Mouse (Mus musculus): ENCODE results near the gene Slc15a5.

- TF ChIP-seq CTCF (IDR thresholded peaks at IDR 0.05; ENCODE audit: low read depth, low read length) (no peak), POLR2A (IDR thresholded peaks at IDR 0.05; ENCODE audit: insufficient read depth, low read length) (no peak)
These were observed 67.8 kb downstream of the Slc15a5 start for GRCm38 (mm10) chr6:138011955-138012354.
